Mouse (Mus musculus): ENCODE data around the gene Lrrc74a. TPM values are rescaled to one million over a fixed set of nuclear protein-coding genes. Genes with fewer than 3 reads are reported as not detected.
A peak's percentile ranks its signal among the peaks of the same experiment; 100 is the strongest.

The Lrrc74a gene
- polyA plus RNA-seq, 1 experiment from 2014 or later, result not detected

DNA sequence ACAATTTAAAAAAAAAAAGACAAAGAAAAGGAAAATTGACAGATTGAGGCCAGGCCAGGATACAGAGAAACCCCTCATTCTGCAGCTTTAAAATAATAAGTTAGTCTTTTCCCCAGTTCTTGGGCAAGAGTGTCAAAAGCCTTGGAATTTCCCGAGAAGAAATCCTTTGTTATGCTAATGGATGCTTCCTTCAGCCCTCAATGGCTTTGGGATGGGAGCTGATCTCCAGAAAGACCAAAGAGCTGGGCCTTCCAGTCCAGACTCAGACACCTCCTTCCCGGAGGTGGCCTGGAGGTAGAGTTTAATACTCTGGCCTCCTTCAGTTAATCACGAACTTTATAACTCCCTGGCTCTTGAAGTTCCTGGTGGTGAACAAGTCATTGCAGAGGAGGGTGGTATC lies 36.8 kb downstream of the Lrrc74a start:
- H3K9ac ChIP-seq, result no peak overlapping the region
- H3K36me3 ChIP-seq, result no peaks in the 10 kb centered on the region
- no peak overlapping the region for H3K4me3 ChIP-seq
- ATAC-seq (ENCODE audit: extremely low read depth, insufficient number of reproducible peaks, low FRiP score, low TSS enrichment), result no peak
- peak overlapping the region; percentile 61; the same call in 1 of the 2 replicates for H3K27ac ChIP-seq (replicated peaks)
- no peaks in the 10 kb centered on the region for H3K27me3 ChIP-seq (replicated peaks)
- no peaks in the 10 kb centered on the region for H3K9me3 ChIP-seq
- no peak overlapping the region for H3K4me2 ChIP-seq
- peaks cover 35% of the 10 kb centered on the region for H3K4me1 ChIP-seq
- 28% methylated on average over 3 of the region's 3 CpGs for WGBS

DNA sequence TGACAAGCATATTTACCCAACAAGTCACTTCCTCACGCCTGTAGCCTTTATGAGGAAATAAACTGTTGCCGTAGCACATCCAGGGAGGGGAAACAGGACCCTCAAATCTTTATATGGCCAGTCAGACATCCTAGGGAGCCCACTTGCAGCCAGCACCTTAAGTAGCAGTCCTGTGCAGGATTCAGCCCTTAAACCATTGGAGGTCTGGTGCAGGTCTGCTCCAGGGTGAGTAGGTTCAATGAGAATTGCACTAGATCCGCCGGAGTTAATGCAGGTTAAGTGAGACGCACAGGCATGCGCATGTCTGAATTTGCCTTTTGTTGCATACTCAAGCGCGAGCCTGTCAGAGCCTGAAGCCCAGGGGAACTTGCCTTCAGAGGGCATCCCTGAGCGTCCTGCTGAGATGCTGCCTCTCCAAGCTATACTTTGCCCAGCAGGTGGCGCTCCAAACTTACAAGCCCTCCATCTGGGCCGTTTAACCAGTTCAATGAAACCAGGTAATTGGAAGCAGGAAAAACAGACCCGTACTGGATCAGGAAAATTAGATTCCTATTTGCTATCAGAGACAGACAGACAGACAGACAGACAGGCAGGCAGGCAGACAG lies 37.8 kb downstream of the Lrrc74a start:
- no peak overlapping the region for H3K4me3 ChIP-seq
- H3K27me3 ChIP-seq (replicated peaks), result no peaks in the 10 kb centered on the region
- H3K9me3 ChIP-seq, result no peaks in the 10 kb centered on the region
- H3K9ac ChIP-seq, result no peak overlapping the region
- ATAC-seq (ENCODE audit: extremely low read depth, insufficient number of reproducible peaks, low FRiP score, low TSS enrichment), result no peak
- H3K36me3 ChIP-seq, result no peaks in the 10 kb centered on the region
- peaks cover 43% of the 10 kb centered on the region for H3K4me1 ChIP-seq
- no peak overlapping the region for H3K4me2 ChIP-seq
- no peak overlapping the region for H3K27ac ChIP-seq (replicated peaks)
- WGBS, result 12% methylated on average over 12 of the region's 12 CpGs

DNA sequence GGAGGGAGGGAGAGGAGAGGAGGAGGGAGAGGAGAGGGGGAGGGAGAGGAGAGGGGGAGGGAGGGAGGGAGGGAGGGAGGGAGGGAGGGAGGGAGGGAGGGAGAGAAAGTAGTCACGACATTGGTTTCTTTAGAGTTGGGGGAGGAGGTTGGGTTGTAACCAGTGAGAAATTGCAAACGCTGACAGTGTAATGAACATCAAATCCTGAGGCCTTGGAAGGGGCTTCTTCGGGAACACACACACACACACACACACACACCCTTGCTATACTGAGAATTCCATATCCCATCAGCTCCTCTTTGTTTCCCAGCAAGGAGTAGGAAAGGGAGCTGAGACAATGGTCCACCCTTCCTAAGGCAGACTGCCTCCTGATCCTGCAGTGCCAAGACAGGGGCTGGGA lies 38.4 kb downstream of the Lrrc74a start:
- H3K27ac ChIP-seq (replicated peaks), result no peak overlapping the region
- no peak overlapping the region for H3K4me2 ChIP-seq
- H3K9ac ChIP-seq, result no peak overlapping the region
- WGBS, result 30% methylated on average over 3 of the region's 3 CpGs
- peaks cover 43% of the 10 kb centered on the region for H3K4me1 ChIP-seq
- no peaks in the 10 kb centered on the region for H3K27me3 ChIP-seq (replicated peaks)
- no peaks in the 10 kb centered on the region for H3K36me3 ChIP-seq
- no peak overlapping the region for H3K4me3 ChIP-seq
- H3K9me3 ChIP-seq, result no peaks in the 10 kb centered on the region
- ATAC-seq (ENCODE audit: extremely low read depth, insufficient number of reproducible peaks, low FRiP score, low TSS enrichment), result no peak

DNA sequence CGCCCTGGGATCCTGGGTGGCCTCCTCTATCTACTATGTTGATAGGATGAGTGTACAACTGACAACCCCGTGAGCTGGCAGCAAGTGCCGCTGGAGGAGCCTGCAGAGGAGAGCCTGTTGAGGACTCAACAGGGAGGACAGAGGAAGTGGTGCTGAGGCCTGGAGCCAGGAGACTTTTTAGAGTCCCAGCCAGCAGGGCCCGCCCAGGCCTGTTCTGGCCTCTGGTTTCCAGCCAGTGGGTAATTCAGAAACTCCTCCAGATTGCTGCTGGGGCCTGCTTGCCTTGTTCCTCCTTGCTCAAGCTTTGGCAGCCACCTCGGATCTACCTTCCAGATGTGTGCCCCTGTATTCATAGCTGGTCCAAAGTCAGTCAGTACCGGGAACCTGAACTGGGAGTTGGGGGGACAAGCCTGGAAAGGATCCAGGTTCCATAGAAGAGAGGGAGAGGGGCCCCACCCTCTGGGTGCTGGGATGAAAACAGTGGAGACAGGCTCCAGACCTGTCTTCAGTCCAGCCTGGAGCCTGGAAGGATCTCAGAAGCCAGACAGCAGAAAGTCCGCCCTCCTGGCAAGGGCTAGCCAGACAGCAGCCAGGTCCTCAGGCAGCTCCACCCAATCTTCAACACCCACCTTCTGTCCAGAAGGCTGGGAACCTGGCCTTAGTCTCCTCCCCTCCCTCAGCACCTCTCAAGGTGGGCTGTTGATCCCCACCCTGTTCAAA lies 41.6 kb downstream of the Lrrc74a start:
- Histone ChIP-seq H3K9ac (peak overlapping the region; percentile 55), H3K4me3 (no peak overlapping the region), H3K36me3 (no peaks in the 10 kb centered on the region), H3K27ac (replicated peaks) (peak overlapping the region; percentile 60), H3K4me1 (peaks cover 26% of the 10 kb centered on the region), H3K27me3 (replicated peaks) (no peaks in the 10 kb centered on the region), H3K4me2 (no peak overlapping the region), H3K9me3 (no peaks in the 10 kb centered on the region)
- 45% methylated on average over 7 of the region's 7 CpGs for WGBS
- ATAC-seq (ENCODE audit: extremely low read depth, insufficient number of reproducible peaks, low FRiP score, low TSS enrichment), result no peak

DNA sequence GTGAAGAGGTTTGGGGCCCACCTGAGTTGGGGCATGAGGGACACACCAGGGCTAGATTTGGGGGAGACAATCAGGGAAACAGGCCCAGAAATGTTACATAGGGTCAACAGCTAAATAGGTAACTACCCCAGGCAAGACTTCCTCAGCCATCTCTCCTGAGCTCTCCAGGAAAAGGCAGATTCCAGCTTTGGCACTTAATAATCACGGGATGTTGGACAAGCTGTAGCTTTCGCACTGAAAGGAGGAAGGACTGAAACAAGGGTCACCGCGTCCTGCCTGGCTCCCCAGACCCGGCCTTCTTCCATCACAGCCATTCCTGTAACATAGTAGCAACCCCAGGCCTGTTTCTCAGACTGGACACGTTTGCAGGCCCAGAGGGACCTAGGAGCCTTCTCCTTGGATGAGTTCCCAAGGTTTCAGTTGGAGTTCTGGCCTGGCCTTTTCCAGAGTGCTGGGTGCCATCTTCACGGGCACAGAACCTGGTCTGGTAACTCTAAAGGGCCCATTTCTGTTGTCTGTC lies 42.2 kb downstream of the Lrrc74a start:
- no peaks in the 10 kb centered on the region for H3K9me3 ChIP-seq
- H3K4me2 ChIP-seq, result no peak overlapping the region
- H3K4me3 ChIP-seq, result no peak overlapping the region
- no peak for ATAC-seq (ENCODE audit: extremely low read depth, insufficient number of reproducible peaks, low FRiP score, low TSS enrichment)
- H3K27ac ChIP-seq (replicated peaks), result peak overlapping the region; percentile 60
- 72% methylated on average over 7 of the region's 7 CpGs for WGBS
- peak overlapping the region; percentile 55 for H3K9ac ChIP-seq
- no peaks in the 10 kb centered on the region for H3K36me3 ChIP-seq
- H3K27me3 ChIP-seq (replicated peaks), result no peaks in the 10 kb centered on the region
- H3K4me1 ChIP-seq, result peaks cover 21% of the 10 kb centered on the region

DNA sequence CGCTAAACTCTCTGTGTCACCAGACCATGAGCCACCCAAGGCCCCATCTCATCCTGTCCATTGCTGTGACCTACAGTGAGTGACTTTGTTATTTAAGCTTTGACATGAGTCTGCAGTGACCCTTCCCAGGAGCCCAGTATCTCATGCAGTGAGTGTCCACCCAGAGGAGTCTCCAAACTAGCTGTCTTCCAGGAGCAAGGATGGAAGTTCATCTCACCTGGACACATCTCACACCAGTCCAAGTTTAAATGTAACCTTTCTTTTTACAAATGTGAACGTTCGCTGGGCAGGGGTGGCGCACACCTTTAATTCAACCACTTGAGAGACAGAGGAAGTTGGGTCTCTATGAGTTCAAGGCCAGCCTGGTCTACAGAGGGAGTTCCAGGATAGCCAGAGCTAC lies 44.4 kb downstream of the Lrrc74a start:
- Histone ChIP-seq H3K4me3 (no peak overlapping the region), H3K4me1 (peaks cover 24% of the 10 kb centered on the region), H3K36me3 (no peaks in the 10 kb centered on the region), H3K27ac (replicated peaks) (no peak overlapping the region), H3K9me3 (no peaks in the 10 kb centered on the region), H3K9ac (no peak overlapping the region), H3K4me2 (no peak overlapping the region), H3K27me3 (replicated peaks) (no peaks in the 10 kb centered on the region)
- WGBS, result 85% methylated on average over 4 of the region's 4 CpGs
- ATAC-seq (ENCODE audit: extremely low read depth, insufficient number of reproducible peaks, low FRiP score, low TSS enrichment), result no peak

DNA sequence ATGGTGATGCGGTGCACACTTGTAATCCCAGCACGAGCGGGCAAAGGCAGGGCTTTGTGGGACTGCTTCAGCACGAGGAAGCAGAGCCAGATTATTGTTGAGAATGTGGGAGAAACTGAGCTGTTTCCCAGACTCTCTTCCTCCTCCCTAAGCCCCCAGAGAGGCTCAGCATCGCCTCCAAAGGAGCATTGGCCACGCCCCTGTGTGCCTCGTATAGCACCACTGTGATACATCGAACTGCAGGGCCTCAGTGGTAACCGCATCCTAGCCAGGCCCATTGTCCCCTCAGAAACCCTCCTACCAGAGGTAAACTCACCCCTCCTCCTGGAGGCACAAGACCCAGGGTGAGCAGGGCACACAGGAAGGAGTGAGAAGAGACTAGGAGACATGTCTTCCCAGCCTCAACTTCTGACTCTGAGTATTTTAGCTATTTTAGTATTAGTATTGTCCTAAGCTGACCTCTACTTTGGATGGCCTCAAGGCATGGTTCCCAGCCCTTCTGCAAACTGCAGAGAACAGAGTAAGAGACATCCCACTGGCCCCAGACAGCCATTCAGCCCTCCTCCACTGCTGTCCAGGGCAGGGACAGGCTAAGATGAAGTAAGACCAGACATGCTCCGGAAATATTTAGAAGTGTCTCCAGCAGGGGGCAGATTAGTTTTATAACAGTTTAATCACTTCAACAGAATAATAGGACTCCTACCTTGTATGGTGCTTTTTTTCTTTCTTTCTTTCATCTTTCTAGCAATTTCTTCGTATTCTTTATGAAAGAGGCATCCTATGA lies 45.2 kb downstream of the Lrrc74a start:
- Histone ChIP-seq H3K27me3 (replicated peaks) (no peaks in the 10 kb centered on the region), H3K9me3 (no peaks in the 10 kb centered on the region), H3K4me3 (no peak overlapping the region), H3K9ac (no peak overlapping the region), H3K4me2 (no peak overlapping the region), H3K36me3 (no peaks in the 10 kb centered on the region), H3K27ac (replicated peaks) (no peak overlapping the region), H3K4me1 (peaks cover 24% of the 10 kb centered on the region)
- no peak for ATAC-seq (ENCODE audit: extremely low read depth, insufficient number of reproducible peaks, low FRiP score, low TSS enrichment)
- WGBS, result 59% methylated on average over 11 of the region's 11 CpGs

DNA sequence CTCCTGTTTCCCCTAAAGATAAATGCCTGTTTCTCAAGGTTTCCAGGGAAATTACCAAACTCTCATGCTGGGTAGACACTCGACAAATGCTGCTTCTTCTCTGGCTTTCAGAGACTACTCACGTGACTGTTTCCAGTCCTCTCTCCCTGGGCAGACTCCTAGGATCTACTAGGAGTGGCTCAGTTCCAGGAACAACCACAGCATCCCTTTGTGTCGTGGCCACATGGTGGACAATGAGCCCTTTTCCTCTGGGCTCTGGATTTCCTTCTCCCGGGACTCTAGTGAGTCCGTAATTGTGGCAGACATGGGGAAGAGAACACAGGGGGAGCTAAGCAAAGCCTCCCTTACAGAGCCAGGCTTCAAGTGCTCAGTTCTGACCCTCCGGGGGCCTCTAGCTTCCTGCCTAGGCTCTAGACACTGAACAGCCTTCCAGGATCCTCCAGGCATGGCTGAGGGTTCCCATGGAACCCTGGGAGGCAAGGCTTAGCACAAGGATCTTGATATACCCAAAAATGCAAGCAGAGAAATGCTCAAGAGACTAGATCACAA lies 47.6 kb downstream of the Lrrc74a start:
- Histone ChIP-seq H3K4me3 (no peak overlapping the region), H3K9ac (no peak overlapping the region), H3K4me1 (peaks cover 25% of the 10 kb centered on the region), H3K9me3 (no peaks in the 10 kb centered on the region), H3K27ac (replicated peaks) (peak overlapping the region; percentile 40; the same call in 1 of the 2 replicates), H3K27me3 (replicated peaks) (no peaks in the 10 kb centered on the region), H3K4me2 (no peak overlapping the region), H3K36me3 (no peaks in the 10 kb centered on the region)
- WGBS, result 30% methylated on average over 6 of the region's 6 CpGs
- ATAC-seq (ENCODE audit: extremely low read depth, insufficient number of reproducible peaks, low FRiP score, low TSS enrichment), result no peak; the same call in 1 of the 2 replicates

DNA sequence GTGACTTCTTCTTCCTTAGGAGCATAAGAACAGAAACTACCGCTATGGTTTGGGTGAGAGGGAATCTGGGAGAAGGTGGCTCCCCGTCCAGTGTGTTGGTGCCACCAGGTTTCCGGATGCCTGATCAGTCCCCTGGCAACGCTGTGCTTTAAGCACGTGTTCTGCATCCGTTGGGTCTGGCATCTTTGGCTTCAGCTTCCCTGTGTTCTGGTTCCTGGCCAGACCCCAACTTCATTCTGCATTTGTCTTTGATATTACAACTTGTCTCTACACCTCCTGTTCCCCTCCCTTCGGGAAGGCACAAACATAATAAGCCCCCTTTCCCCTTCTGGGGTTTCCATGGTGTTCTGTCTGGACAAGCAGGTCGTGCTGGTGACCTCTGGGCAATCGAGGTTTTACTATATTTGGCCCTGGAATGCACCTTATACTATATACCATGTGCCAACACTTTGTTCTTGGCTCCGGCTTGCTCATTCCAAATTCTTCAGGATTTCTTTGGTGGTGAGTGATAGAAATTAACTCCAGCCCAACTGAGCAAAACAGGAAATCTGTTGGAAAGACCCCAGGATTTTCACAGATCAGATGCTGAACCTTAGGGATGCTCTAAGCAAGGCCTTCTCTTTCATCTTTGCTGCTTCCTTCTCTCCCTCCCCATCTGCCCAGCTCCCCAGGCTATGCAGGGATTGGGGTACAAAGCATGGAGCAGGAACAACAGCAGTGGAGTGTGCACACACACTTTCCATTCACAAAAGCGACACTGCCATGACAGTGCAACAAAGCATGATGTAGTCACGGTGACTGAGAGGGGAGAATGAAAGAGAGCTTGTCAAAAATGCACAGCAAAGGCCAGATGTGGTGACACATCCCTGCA lies 52.2 kb downstream of the Lrrc74a start:
- peak overlapping the region; percentile 46; the same call in 1 of the 2 replicates for H3K27ac ChIP-seq (replicated peaks)
- ATAC-seq (ENCODE audit: extremely low read depth, insufficient number of reproducible peaks, low FRiP score, low TSS enrichment), result no peak
- no peak overlapping the region; the same call in 1 of the 2 replicates for H3K9ac ChIP-seq
- no peaks in the 10 kb centered on the region for H3K27me3 ChIP-seq (replicated peaks)
- 52% methylated on average over 12 of the region's 12 CpGs for WGBS
- H3K4me1 ChIP-seq, result peaks cover 52% of the 10 kb centered on the region
- no peaks in the 10 kb centered on the region for H3K9me3 ChIP-seq
- no peaks in the 10 kb centered on the region for H3K36me3 ChIP-seq
- no peak overlapping the region for H3K4me2 ChIP-seq
- no peak overlapping the region for H3K4me3 ChIP-seq

DNA sequence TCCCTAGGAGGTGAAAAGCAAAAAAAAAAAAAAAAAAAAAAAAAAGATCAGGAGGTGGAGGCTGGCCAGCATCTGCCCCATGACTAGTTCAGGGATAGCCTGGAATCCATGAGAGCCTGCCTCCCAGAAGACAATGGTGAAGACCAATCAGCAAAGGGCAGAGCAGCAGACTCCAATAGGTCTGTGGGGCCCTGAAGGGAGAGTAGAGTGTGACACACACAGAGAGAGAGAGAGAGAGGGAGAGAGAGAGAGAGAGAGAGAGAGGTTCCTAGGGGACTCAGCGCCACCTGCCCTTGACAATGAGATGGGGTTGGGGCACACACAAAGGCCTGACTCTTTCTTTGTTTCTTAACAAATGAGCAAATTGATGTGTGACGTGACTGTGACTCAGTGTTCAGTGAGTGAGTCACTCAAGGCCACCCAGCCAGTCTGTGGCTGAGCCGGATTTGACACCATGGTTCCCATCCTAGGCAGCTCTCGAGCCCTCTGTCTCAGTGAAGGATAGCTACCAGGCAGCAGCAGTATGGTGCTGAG lies 52.9 kb downstream of the Lrrc74a start:
- WGBS, result 52% methylated on average over 4 of the region's 4 CpGs
- Histone ChIP-seq H3K27ac (replicated peaks) (0 out of 2 replicates have a peak overlapping the region, but pooled peaks have one; percentile 46), H3K4me1 (peaks cover 46% of the 10 kb centered on the region), H3K36me3 (no peaks in the 10 kb centered on the region), H3K9me3 (no peaks in the 10 kb centered on the region), H3K9ac (no peak overlapping the region; the same call in 1 of the 2 replicates), H3K4me3 (no peak overlapping the region), H3K27me3 (replicated peaks) (no peaks in the 10 kb centered on the region), H3K4me2 (no peak overlapping the region)
- no peak for ATAC-seq (ENCODE audit: extremely low read depth, insufficient number of reproducible peaks, low FRiP score, low TSS enrichment)
